Mouse (Mus musculus) cerebral cortex, adult 2 months (tissue): ENCODE data around the gene Pard3b.

Experiments
- WGBS: fragments of 180-500 bp; shearing (Covaris S2); methylation state at CpG from one replicate; pipeline ENCODE4 v1.1.7; 2018; 5-methylcytosine and 5-hydroxymethylcytosine counted together

The Pard3b gene

GRCm38 (mm10) chr1:62155970-62156369 lies 517.3 kb downstream of the Pard3b start:
- 69% methylated on average over 1 of the region's 1 CpGs for WGBS

- WGBS, result 74% methylated on average over 2 of the region's 2 CpGs
These were observed 521.0 kb downstream of the Pard3b start for GRCm38 (mm10) chr1:62159592-62159991.

GRCm38 (mm10) chr1:62175013-62175640 lies 536.5 kb downstream of the Pard3b start:
- WGBS, result 52% methylated on average over 1 of the region's 1 CpGs

- WGBS, result 50% methylated on average over 5 of the region's 5 CpGs
These were observed 543.0 kb downstream of the Pard3b start for GRCm38 (mm10) chr1:62181638-62182037.

- WGBS, result 80% methylated on average over 3 of the region's 3 CpGs
These were observed 544.0 kb downstream of the Pard3b start for GRCm38 (mm10) chr1:62182634-62183033.

GRCm38 (mm10) chr1:62190786-62191185 lies 552.2 kb downstream of the Pard3b start:
- 77% methylated on average over 1 of the region's 1 CpGs for WGBS

GRCm38 (mm10) chr1:62197515-62197914 lies 558.9 kb downstream of the Pard3b start:
- WGBS, result 93% methylated on average over 8 of the region's 8 CpGs

GRCm38 (mm10) chr1:62200919-62201318 lies 562.3 kb downstream of the Pard3b start:
- 88% methylated on average over 1 of the region's 1 CpGs for WGBS

GRCm38 (mm10) chr1:62201686-62202257 lies 563.1 kb downstream of the Pard3b start:
- 76% methylated on average over 2 of the region's 2 CpGs for WGBS

GRCm38 (mm10) chr1:62213285-62213684 lies 574.7 kb downstream of the Pard3b start:
- WGBS, result 88% methylated on average over 2 of the region's 2 CpGs

GRCm38 (mm10) chr1:62215842-62216241 lies 577.2 kb downstream of the Pard3b start:
- WGBS, result 32% methylated on average over 2 of the region's 2 CpGs

GRCm38 (mm10) chr1:62216568-62216967 lies 577.9 kb downstream of the Pard3b start:
- WGBS, result 58% methylated on average over 4 of the region's 4 CpGs

GRCm38 (mm10) chr1:62229129-62229528 lies 590.5 kb downstream of the Pard3b start:
- 72% methylated on average over 5 of the region's 5 CpGs for WGBS

- 65% methylated on average over 1 of the region's 1 CpGs for WGBS
These were observed 595.4 kb downstream of the Pard3b start for GRCm38 (mm10) chr1:62234039-62234438.

- 72% methylated on average over 5 of the region's 5 CpGs for WGBS
These were observed 596.5 kb downstream of the Pard3b start for GRCm38 (mm10) chr1:62235121-62235520.

GRCm38 (mm10) chr1:62244191-62244984 lies 605.8 kb downstream of the Pard3b start:
- 49% methylated on average over 12 of the region's 12 CpGs for WGBS

- WGBS, result 89% methylated on average over 1 of the region's 1 CpGs
These were observed 613.8 kb downstream of the Pard3b start for GRCm38 (mm10) chr1:62252432-62252831.

GRCm38 (mm10) chr1:62254316-62254715 lies 615.7 kb downstream of the Pard3b start:
- 80% methylated on average over 4 of the region's 4 CpGs for WGBS

- 78% methylated on average over 1 of the region's 1 CpGs for WGBS
These were observed 616.3 kb downstream of the Pard3b start for GRCm38 (mm10) chr1:62254888-62255287.

- WGBS, result 64% methylated on average over 3 of the region's 3 CpGs
These were observed 637.8 kb downstream of the Pard3b start for GRCm38 (mm10) chr1:62276466-62276865.

GRCm38 (mm10) chr1:62278586-62278985 lies 640.0 kb downstream of the Pard3b start:
- 77% methylated on average over 1 of the region's 1 CpGs for WGBS

- WGBS, result 80% methylated on average over 6 of the region's 6 CpGs
These were observed 644.2 kb downstream of the Pard3b start for GRCm38 (mm10) chr1:62282835-62283234.

- 84% methylated on average over 2 of the region's 2 CpGs for WGBS
These were observed 645.0 kb downstream of the Pard3b start for GRCm38 (mm10) chr1:62283624-62284023.
